Mouse (Mus musculus) midbrain, embryonic 16.5 days (tissue): ENCODE data around the gene Kif18b. TPM values are rescaled to one million over a fixed set of nuclear protein-coding genes. Genes with fewer than 3 reads are reported as not detected.

Source experiments
- ATAC-seq: fragments of 200-750 bp; cut with Nextera tagmentation; 2 replicates; pipeline ENCODE4 v1.8.0; 2017; ENCODE audit warnings: moderate TSS enrichment
- H3K27ac ChIP-seq: fragments of 300-500 bp; sonication (generic); 2 replicates; pipeline ENCODE4 v1.5.1; 2014; ENCODE audit warnings: mild to moderate bottlenecking, low read length, mixed read lengths
- H3K27me3 ChIP-seq: fragments of 300-500 bp; sonication (generic); 2 replicates; pipeline ENCODE4 v1.6.1; 2014; ENCODE audit warnings: low read depth, low read length, mixed read lengths; ENCODE audit not compliant: control insufficient read depth, insufficient read depth
- H3K36me3 ChIP-seq: fragments of 300-500 bp; sonication (generic); 2 replicates; pipeline ENCODE4 v1.6.1; 2014; ENCODE audit warnings: mild to moderate bottlenecking, low read length, moderate library complexity, mixed read lengths; ENCODE audit not compliant: control insufficient read depth, insufficient read depth
- H3K4me1 ChIP-seq: fragments of 300-500 bp; sonication (generic); 2 replicates; pipeline ENCODE4 v1.6.1; 2014; ENCODE audit warnings: mild to moderate bottlenecking, low read length, mixed read lengths; ENCODE audit not compliant: control insufficient read depth, insufficient read depth
- H3K4me2 ChIP-seq: fragments of 300-500 bp; sonication (generic); 2 replicates; pipeline ENCODE4 v1.6.1; 2014; ENCODE audit warnings: mild to moderate bottlenecking, low read length, mixed read lengths
- H3K4me3 ChIP-seq: fragments of 300-500 bp; sonication (generic); 2 replicates; pipeline ENCODE4 v1.5.1; 2014; ENCODE audit warnings: low read depth, mild to moderate bottlenecking, low read length, moderate library complexity, mixed read lengths
- H3K9ac ChIP-seq: fragments of 300-500 bp; sonication (generic); 2 replicates; pipeline ENCODE4 v1.6.1; 2014; ENCODE audit warnings: low read depth, low read length, mixed read lengths
- H3K9me3 ChIP-seq: fragments of 300-500 bp; sonication (generic); replicated peaks from 2 replicates; pipeline ENCODE4 v1.6.1; 2014; ENCODE audit warnings: mild to moderate bottlenecking, low read length, mixed read lengths; ENCODE audit not compliant: control insufficient read depth, poor library complexity, severe bottlenecking
- WGBS: fragments of 180-500 bp; shearing (Covaris S2); extraction: QIAGEN DNeasy Blood & Tissue Kit; methylation state at CpG from one replicate; pipeline ENCODE4 v1.1.7; 2014; 5-methylcytosine and 5-hydroxymethylcytosine counted together
- polyA plus RNA-seq: library from polyadenylated mRNA; unstranded; fragments of >200 nt; fragmentation: Nextera tagmentation; extraction: Ambion mirVana; gene quantifications from 2 replicates; pipeline ENCODE4 v1.2.1, GENCODE M21; 2015

Kif18b gene
- polyA plus RNA-seq, 1 experiment from 2014 or later = 0.75 TPM

GRCm38 (mm10) chr11:102880585-102881313 is 44.2 kb downstream of the Kif18b start, which contains the start of the genes Eftud2 and Ccdc103:
TSS of gene Eftud2 (minus strand) at chr11:102880985.
TSS of gene Ccdc103 (plus strand) at chr11:102881204.
- Histone ChIP-seq H3K27me3 (no peaks in the 10 kb centered on the region; the same call in 1 of the 2 replicates), H3K9ac (peak within 1 kb of the TSS; percentile 67), H3K4me2 (peak within 1 kb of the TSS; percentile 87), H3K4me3 (peak within 1 kb of the TSS; percentile 66), H3K9me3 (no peaks in the 10 kb centered on the region), H3K4me1 (peaks cover 15% of the 10 kb centered on the region), H3K36me3 (peaks cover 4% of the 10 kb centered on the region), H3K27ac (peak within 1 kb of the TSS; percentile 91)
- peak; percentile 92 for ATAC-seq
- under 1% methylated on average over 56 of the region's 62 CpGs for WGBS

GRCm38 (mm10) chr11:102879558-102879957 is 45.4 kb downstream of the Kif18b start:
- WGBS = 61% methylated on average over 2 of the region's 2 CpGs
- H3K27me3 ChIP-seq = no peaks in the 10 kb centered on the region; the same call in 1 of the 2 replicates
- H3K9me3 ChIP-seq = no peaks in the 10 kb centered on the region
- no peak overlapping the region for H3K9ac ChIP-seq
- ATAC-seq = no peak
- H3K4me1 ChIP-seq = peaks cover 15% of the 10 kb centered on the region
- peak overlapping the region; percentile 87 for H3K4me2 ChIP-seq
- H3K36me3 ChIP-seq = peaks cover 4% of the 10 kb centered on the region
- H3K4me3 ChIP-seq = no peak overlapping the region
- no peak overlapping the region for H3K27ac ChIP-seq

GRCm38 (mm10) chr11:102874801-102875334 is 50.1 kb downstream of the Kif18b start:
- Histone ChIP-seq H3K27ac (no peak overlapping the region), H3K36me3 (peaks cover 13% of the 10 kb centered on the region), H3K9me3 (no peaks in the 10 kb centered on the region), H3K4me2 (no peak overlapping the region), H3K27me3 (no peaks in the 10 kb centered on the region), H3K4me3 (no peak overlapping the region), H3K9ac (no peak overlapping the region), H3K4me1 (peaks cover 6% of the 10 kb centered on the region)
- WGBS = 81% methylated on average over 7 of the region's 7 CpGs
- ATAC-seq = no peak

- H3K4me3 ChIP-seq = no peak overlapping the region
- H3K36me3 ChIP-seq = peaks cover 28% of the 10 kb centered on the region
- no peak overlapping the region for H3K4me2 ChIP-seq
- no peaks in the 10 kb centered on the region for H3K9me3 ChIP-seq
- H3K9ac ChIP-seq = no peak overlapping the region
- H3K27me3 ChIP-seq = no peaks in the 10 kb centered on the region
- ATAC-seq = no peak
- 24% methylated on average over 4 of the region's 4 CpGs for WGBS
- no peaks in the 10 kb centered on the region for H3K4me1 ChIP-seq
- no peak overlapping the region for H3K27ac ChIP-seq
Observed at GRCm38 (mm10) chr11:102864272-102864671, 60.7 kb downstream of the Kif18b start.

- Histone ChIP-seq H3K36me3 (peaks cover 16% of the 10 kb centered on the region), H3K9me3 (no peaks in the 10 kb centered on the region), H3K27ac (no peak overlapping the region), H3K4me2 (no peak overlapping the region), H3K9ac (no peak overlapping the region), H3K27me3 (no peaks in the 10 kb centered on the region), H3K4me1 (no peaks in the 10 kb centered on the region), H3K4me3 (no peak overlapping the region)
- no peak for ATAC-seq
- 92% methylated on average over 8 of the region's 8 CpGs for WGBS
Observed at GRCm38 (mm10) chr11:102859933-102860332, 65.0 kb downstream of the Kif18b start.

GRCm38 (mm10) chr11:102858951-102859350 is 66.0 kb downstream of the Kif18b start:
- no peak for ATAC-seq
- 85% methylated on average over 11 of the region's 11 CpGs for WGBS
- H3K4me1 ChIP-seq = no peaks in the 10 kb centered on the region
- no peak overlapping the region for H3K9ac ChIP-seq
- H3K36me3 ChIP-seq = peaks cover 23% of the 10 kb centered on the region
- H3K27ac ChIP-seq = no peak overlapping the region
- no peak overlapping the region for H3K4me2 ChIP-seq
- H3K27me3 ChIP-seq = no peaks in the 10 kb centered on the region
- no peak overlapping the region for H3K4me3 ChIP-seq
- H3K9me3 ChIP-seq = no peaks in the 10 kb centered on the region

GRCm38 (mm10) chr11:102855941-102856340 is 69.0 kb downstream of the Kif18b start:
- no peak overlapping the region for H3K4me3 ChIP-seq
- no peak overlapping the region for H3K27ac ChIP-seq
- no peak overlapping the region for H3K9ac ChIP-seq
- no peaks in the 10 kb centered on the region for H3K9me3 ChIP-seq
- 82% methylated on average over 6 of the region's 6 CpGs for WGBS
- no peaks in the 10 kb centered on the region for H3K27me3 ChIP-seq
- peaks cover 26% of the 10 kb centered on the region for H3K36me3 ChIP-seq
- H3K4me1 ChIP-seq = no peaks in the 10 kb centered on the region
- H3K4me2 ChIP-seq = no peak overlapping the region
- no peak for ATAC-seq

Other genes with a start within 250 kb of the Kif18b start
- gene Ccdc43, start 227.3 kb downstream of the Kif18b start, polyA plus RNA-seq = 43.1 and 46.3 TPM in 2 replicates
- gene Adam11, start 163.7 kb downstream of the Kif18b start, polyA plus RNA-seq = 32.2 and 34.9 TPM in 2 replicates
- 25.8 and 28.2 TPM in 2 replicates for gene Gjc1, start 105.4 kb downstream of the Kif18b start, polyA plus RNA-seq
- 15.7 and 19.3 TPM in 2 replicates for gene Higd1b, start 89.3 kb downstream of the Kif18b start, polyA plus RNA-seq
- 133 and 134 TPM in 2 replicates for gene Eftud2, start 44.1 kb downstream of the Kif18b start, polyA plus RNA-seq
- gene Ccdc103, start 43.9 kb downstream of the Kif18b start, polyA plus RNA-seq = 2.3 TPM in 2 replicates
- gene Fam187a, start 40.0 kb downstream of the Kif18b start, polyA plus RNA-seq = not detected in 2 replicates
- 0.27 and 1.2 TPM in 2 replicates for gene Gfap, start 24.2 kb downstream of the Kif18b start, polyA plus RNA-seq
- 6.0 and 7.9 TPM in 2 replicates for gene C1ql1, start 21.6 kb upstream of the Kif18b start, polyA plus RNA-seq
- 25.5 and 26.8 TPM in 2 replicates for gene Nmt1, start 103.1 kb upstream of the Kif18b start, polyA plus RNA-seq
- gene Dcakd, start 103.2 kb upstream of the Kif18b start, polyA plus RNA-seq = 157 and 174 TPM in 2 replicates
- gene Plcd3, start 176.5 kb upstream of the Kif18b start, polyA plus RNA-seq = 2.8 and 3.6 TPM in 2 replicates
- gene Acbd4, start 176.6 kb upstream of the Kif18b start, polyA plus RNA-seq = 11.6 and 13.0 TPM in 2 replicates
- 4.1 and 4.2 TPM in 2 replicates for gene Hexim1, start 191.1 kb upstream of the Kif18b start, polyA plus RNA-seq
- gene Hexim2, start 207.3 kb upstream of the Kif18b start, polyA plus RNA-seq = 29.9 and 37.0 TPM in 2 replicates
- gene Fmnl1, start 246.0 kb upstream of the Kif18b start, polyA plus RNA-seq = 5.7 and 6.3 TPM in 2 replicates